Mouse (Mus musculus): ENCODE results near the gene Kifc3.

- TF ChIP-seq CTCF (IDR thresholded peaks at IDR 0.05; ENCODE audit: control insufficient read depth, insufficient read depth, insufficient replicate concordance, low read depth, low read length) (no peak), POLR2A (IDR thresholded peaks at IDR 0.05; ENCODE audit: control insufficient read depth, low read depth, low read length) (no peak)
Measured at GRCm38 (mm10) chr8:95172433-95172832, 30.2 kb downstream of the Kifc3 start.

All from testis, adult 2 months (tissue).